Mouse (Mus musculus) hindbrain, embryonic 13.5 days (tissue): ENCODE data around the gene Pfkm. TPM values are rescaled to one million over a fixed set of nuclear protein-coding genes. Genes with fewer than 3 reads are reported as not detected.
A peak's percentile ranks its signal among the peaks of the same experiment; 100 is the strongest.

Experiments used
- ATAC-seq: fragments of 200-750 bp; cut with Nextera tagmentation; 2 replicates; pipeline ENCODE4 v1.8.0; 2017; ENCODE audit warnings: moderate TSS enrichment; ENCODE audit not compliant: low FRiP score
- H3K27ac ChIP-seq: fragments of 300-500 bp; sonication (generic); 2 replicates; pipeline ENCODE4 v1.5.1; 2015; ENCODE audit warnings: inconsistent platforms, mild to moderate bottlenecking, moderate library complexity
- H3K27me3 ChIP-seq: fragments of 300-500 bp; sonication (generic); 2 replicates; pipeline ENCODE4 v1.6.1; 2015; ENCODE audit warnings: mild to moderate bottlenecking, inconsistent platforms
- H3K36me3 ChIP-seq: fragments of 300-500 bp; sonication (generic); 2 replicates; pipeline ENCODE4 v1.6.1; 2015; ENCODE audit warnings: mild to moderate bottlenecking, inconsistent platforms
- H3K4me1 ChIP-seq: fragments of 300-500 bp; sonication (generic); replicated peaks from 2 replicates; pipeline ENCODE4 v1.6.1; 2015; ENCODE audit warnings: inconsistent platforms
- H3K4me2 ChIP-seq: fragments of 300-500 bp; sonication (generic); 2 replicates; pipeline ENCODE4 v1.6.1; 2015; ENCODE audit warnings: inconsistent platforms, mild to moderate bottlenecking, moderate library complexity
- H3K4me3 ChIP-seq: fragments of 300-500 bp; sonication (generic); 2 replicates; pipeline ENCODE4 v1.5.1; 2015; ENCODE audit warnings: mild to moderate bottlenecking, inconsistent platforms
- H3K9ac ChIP-seq: fragments of 300-500 bp; sonication (generic); 2 replicates; pipeline ENCODE4 v1.6.1; 2015; ENCODE audit warnings: mild to moderate bottlenecking, inconsistent platforms
- H3K9me3 ChIP-seq: fragments of 300-500 bp; sonication (generic); 2 replicates; pipeline ENCODE4 v1.6.1; 2016; ENCODE audit warnings: inconsistent platforms
- WGBS: fragments of 180-500 bp; shearing (Covaris S2); methylation state at CpG from one replicate; pipeline ENCODE4 v1.1.7; 2015; 5-methylcytosine and 5-hydroxymethylcytosine counted together
- polyA plus RNA-seq: library from polyadenylated mRNA; unstranded; fragments of >200 nt; fragmentation: Nextera tagmentation; extraction: Ambion mirVana; gene quantifications from 2 replicates; pipeline ENCODE4 v1.2.1, GENCODE M21; 2015

Pfkm gene
- polyA plus RNA-seq, 1 experiment from 2014 or later, result 70.2 TPM

- ATAC-seq, result no peak
- no peak overlapping the region for H3K27ac ChIP-seq
- H3K4me3 ChIP-seq, result no peak overlapping the region
- peaks cover 98% of the 10 kb centered on the region for H3K36me3 ChIP-seq
- H3K9ac ChIP-seq, result no peak overlapping the region
- H3K9me3 ChIP-seq, result no peaks in the 10 kb centered on the region
- H3K4me2 ChIP-seq, result no peak overlapping the region
- no peaks in the 10 kb centered on the region for H3K4me1 ChIP-seq
- H3K27me3 ChIP-seq, result no peaks in the 10 kb centered on the region
- WGBS, result 94% methylated on average over 7 of the region's 7 CpGs
Observed at GRCm38 (mm10) chr15:98131451-98131850, 39.1 kb downstream of the Pfkm start.

DNA sequence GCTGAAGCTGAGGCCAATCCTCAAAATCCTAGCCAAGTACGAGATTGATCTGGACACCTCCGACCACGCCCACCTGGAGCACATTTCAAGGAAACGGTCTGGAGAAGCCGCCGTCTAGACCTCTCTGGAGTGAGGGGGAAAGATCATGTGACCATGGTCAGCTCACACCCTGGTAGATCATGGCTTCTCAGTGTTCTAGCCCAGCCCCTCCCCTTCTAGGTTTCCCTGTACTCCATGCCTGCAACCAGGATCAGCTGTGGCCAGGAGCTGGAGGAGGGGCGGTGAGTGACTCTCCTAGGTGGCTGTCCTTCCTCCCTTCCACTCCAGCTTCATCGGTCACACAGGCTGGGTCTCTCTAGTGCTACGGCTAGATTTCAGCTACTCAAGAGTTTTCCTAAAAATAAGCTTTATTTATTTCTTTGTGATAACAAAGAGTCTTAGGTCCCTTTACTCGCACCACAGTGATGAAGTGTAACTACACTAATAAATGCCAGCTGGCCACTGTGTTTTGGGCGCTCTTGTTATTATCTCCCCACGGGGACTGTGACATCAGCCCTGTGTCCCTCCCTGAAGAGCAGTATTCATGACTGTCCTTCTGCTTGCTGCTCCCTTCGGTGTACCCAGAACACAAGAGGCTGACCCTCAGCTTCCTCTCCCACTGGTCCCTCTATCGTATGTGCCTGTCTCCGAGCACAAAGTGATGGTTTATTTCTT lies 39.7 kb downstream of the Pfkm start:
- no peak for ATAC-seq
- WGBS, result 89% methylated on average over 15 of the region's 15 CpGs

DNA sequence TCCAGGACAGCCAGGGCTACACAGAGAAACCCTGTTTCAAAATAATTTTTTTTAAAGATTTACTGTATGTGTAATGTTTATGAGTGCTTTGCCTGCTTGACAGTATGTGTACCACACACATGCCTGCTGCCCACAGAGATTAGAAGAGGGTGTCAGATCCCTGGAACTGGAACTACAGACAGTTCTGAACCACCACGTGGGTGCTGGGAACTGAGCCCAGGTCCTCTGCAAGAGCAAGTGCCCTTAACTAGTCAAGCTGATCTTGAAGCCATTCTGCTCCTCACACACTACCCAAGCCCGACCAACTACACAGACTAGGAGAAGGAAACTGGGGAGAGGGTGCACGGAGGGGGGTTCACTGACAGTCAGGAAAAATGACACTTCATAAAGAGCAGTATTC lies 41.1 kb downstream of the Pfkm start:
- H3K4me1 ChIP-seq, result no peaks in the 10 kb centered on the region
- 91% methylated on average over 3 of the region's 3 CpGs for WGBS
- ATAC-seq, result no peak
- H3K4me3 ChIP-seq, result no peak overlapping the region
- no peak overlapping the region for H3K9ac ChIP-seq
- H3K27me3 ChIP-seq, result no peaks in the 10 kb centered on the region
- H3K27ac ChIP-seq, result no peak overlapping the region
- H3K36me3 ChIP-seq, result peaks cover 97% of the 10 kb centered on the region
- no peak overlapping the region for H3K4me2 ChIP-seq
- no peaks in the 10 kb centered on the region for H3K9me3 ChIP-seq

More for the DNA sequence above, 39.7 kb downstream of the Pfkm start:
- no peak overlapping the region for H3K4me2 ChIP-seq
- H3K4me1 ChIP-seq, result no peaks in the 10 kb centered on the region
- H3K36me3 ChIP-seq, result peaks cover 98% of the 10 kb centered on the region
- H3K27me3 ChIP-seq, result no peaks in the 10 kb centered on the region
- H3K9me3 ChIP-seq, result no peaks in the 10 kb centered on the region
- no peak overlapping the region for H3K9ac ChIP-seq
- H3K4me3 ChIP-seq, result no peak overlapping the region
- H3K27ac ChIP-seq, result no peak overlapping the region

DNA sequence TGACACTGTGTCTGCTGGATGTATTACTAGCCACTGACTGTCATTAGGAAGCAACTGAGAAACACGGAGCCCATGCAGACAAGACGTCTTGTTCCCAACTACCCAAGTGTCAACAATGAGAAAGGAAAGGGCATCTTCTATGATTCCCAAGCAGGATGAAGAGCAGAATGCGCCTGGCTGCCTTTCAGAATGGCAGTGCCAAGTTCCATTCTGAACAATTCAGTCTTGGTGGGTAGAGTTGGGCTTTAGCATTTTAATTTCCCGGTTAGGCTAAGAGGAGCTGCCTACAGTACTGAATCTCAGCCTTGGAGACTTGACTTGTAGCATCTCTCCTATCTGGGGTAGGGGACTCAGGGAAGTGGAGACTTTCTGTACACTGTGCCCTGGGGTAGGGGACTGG lies 41.6 kb downstream of the Pfkm start:
- Histone ChIP-seq H3K4me2 (no peak overlapping the region), H3K4me1 (no peaks in the 10 kb centered on the region), H3K27ac (no peak overlapping the region), H3K27me3 (no peaks in the 10 kb centered on the region), H3K36me3 (peaks cover 97% of the 10 kb centered on the region), H3K4me3 (no peak overlapping the region), H3K9me3 (no peaks in the 10 kb centered on the region), H3K9ac (no peak overlapping the region)
- 87% methylated on average over 4 of the region's 4 CpGs for WGBS
- ATAC-seq, result no peak

- no peak overlapping the region for H3K4me3 ChIP-seq
- no peak overlapping the region for H3K4me2 ChIP-seq
- no peak for ATAC-seq
- no peaks in the 10 kb centered on the region for H3K27me3 ChIP-seq
- WGBS, result 51% methylated on average over 3 of the region's 3 CpGs
- H3K27ac ChIP-seq, result no peak overlapping the region
- peaks cover 97% of the 10 kb centered on the region for H3K36me3 ChIP-seq
- H3K9ac ChIP-seq, result no peak overlapping the region
- H3K4me1 ChIP-seq, result no peaks in the 10 kb centered on the region
- H3K9me3 ChIP-seq, result no peaks in the 10 kb centered on the region
Observed at GRCm38 (mm10) chr15:98134666-98135065, 42.3 kb downstream of the Pfkm start.

DNA sequence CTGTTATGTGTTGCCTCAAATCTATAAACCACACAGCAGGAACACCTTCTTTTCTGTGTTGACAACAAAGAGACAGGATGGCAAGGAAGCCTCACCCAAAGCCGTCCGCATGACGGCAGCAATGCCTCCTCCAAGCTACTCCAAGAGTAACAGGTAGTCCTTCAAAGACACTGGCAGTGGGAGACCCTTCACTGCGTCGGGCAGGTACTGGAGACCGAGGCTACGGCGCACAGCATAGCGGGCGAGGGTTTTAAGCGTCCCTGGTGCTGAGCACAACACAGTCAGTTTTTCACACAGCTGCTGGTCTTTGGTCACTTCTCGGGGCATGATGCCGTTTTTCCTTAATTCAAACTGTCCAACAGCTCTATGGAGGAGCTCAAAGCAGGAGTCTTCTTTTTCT lies 43.3 kb downstream of the Pfkm start:
- Histone ChIP-seq H3K36me3 (peaks cover 96% of the 10 kb centered on the region), H3K27ac (no peak overlapping the region), H3K4me2 (no peak overlapping the region), H3K4me3 (no peak overlapping the region), H3K4me1 (no peaks in the 10 kb centered on the region), H3K27me3 (no peaks in the 10 kb centered on the region), H3K9ac (no peak overlapping the region), H3K9me3 (no peaks in the 10 kb centered on the region)
- ATAC-seq, result no peak
- WGBS, result 94% methylated on average over 13 of the region's 13 CpGs

- Histone ChIP-seq H3K27me3 (no peaks in the 10 kb centered on the region), H3K36me3 (peaks cover 94% of the 10 kb centered on the region), H3K27ac (no peak overlapping the region), H3K9ac (no peak overlapping the region), H3K9me3 (no peaks in the 10 kb centered on the region), H3K4me3 (no peak overlapping the region), H3K4me1 (no peaks in the 10 kb centered on the region), H3K4me2 (no peak overlapping the region)
- 94% methylated on average over 9 of the region's 9 CpGs for WGBS
- ATAC-seq, result no peak
Observed at GRCm38 (mm10) chr15:98136871-98137270, 44.5 kb downstream of the Pfkm start.

- no peak overlapping the region for H3K9ac ChIP-seq
- 82% methylated on average over 7 of the region's 7 CpGs for WGBS
- H3K4me3 ChIP-seq, result no peak overlapping the region
- peaks cover 8% of the 10 kb centered on the region for H3K4me1 ChIP-seq
- peaks cover 72% of the 10 kb centered on the region for H3K36me3 ChIP-seq
- no peaks in the 10 kb centered on the region for H3K27me3 ChIP-seq
- no peak overlapping the region for H3K4me2 ChIP-seq
- no peak for ATAC-seq
- H3K27ac ChIP-seq, result no peak overlapping the region
- H3K9me3 ChIP-seq, result no peaks in the 10 kb centered on the region
Observed at GRCm38 (mm10) chr15:98139763-98140162, 47.4 kb downstream of the Pfkm start.

DNA sequence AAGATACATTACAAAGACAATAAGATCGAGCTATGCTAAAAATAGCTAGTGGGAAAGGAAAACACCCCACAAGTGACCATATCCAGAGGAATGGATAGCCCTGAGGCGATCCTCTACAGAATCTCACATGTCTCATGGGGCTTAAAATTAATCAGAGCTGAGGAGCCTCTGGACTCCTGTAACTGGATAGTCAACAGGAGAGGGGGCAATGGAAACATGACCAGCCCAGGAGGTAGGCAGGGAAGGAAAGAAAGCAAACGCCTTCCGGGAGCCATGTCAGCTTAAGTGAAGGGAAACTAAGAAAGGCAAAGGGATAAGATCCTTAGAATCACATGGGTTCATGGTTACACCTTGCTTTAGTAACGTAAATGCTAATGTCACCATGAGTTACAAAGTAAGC lies 48.4 kb downstream of the Pfkm start:
- 93% methylated on average over 5 of the region's 5 CpGs for WGBS
- no peak overlapping the region for H3K4me3 ChIP-seq
- peaks cover 62% of the 10 kb centered on the region for H3K36me3 ChIP-seq
- H3K4me2 ChIP-seq, result no peak overlapping the region
- no peaks in the 10 kb centered on the region for H3K9me3 ChIP-seq
- no peaks in the 10 kb centered on the region for H3K27me3 ChIP-seq
- no peak overlapping the region for H3K27ac ChIP-seq
- no peak for ATAC-seq
- H3K4me1 ChIP-seq, result peaks cover 12% of the 10 kb centered on the region
- H3K9ac ChIP-seq, result no peak overlapping the region

DNA sequence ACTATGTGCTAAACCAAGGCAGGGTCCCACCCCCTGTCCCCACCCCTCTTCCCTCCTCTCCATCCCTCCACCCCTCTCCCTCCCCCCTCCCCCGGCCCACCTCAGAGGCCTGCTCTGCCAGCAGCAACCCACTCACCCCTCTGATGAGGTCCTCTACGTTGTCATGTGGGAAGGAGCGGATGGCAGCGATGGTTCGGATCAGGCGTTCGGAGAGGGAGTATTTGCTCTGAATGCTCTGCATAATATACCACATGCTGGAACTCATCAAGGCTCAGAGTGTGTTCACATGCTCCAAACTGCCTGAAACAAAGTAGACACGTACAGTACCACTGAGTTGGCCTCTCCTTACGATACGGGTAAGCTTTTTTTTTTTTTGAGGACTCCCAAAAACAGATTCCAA lies 50.1 kb downstream of the Pfkm start:
- WGBS, result 82% methylated on average over 10 of the region's 10 CpGs
- H3K27me3 ChIP-seq, result no peaks in the 10 kb centered on the region
- no peak overlapping the region for H3K27ac ChIP-seq
- H3K4me3 ChIP-seq, result no peak overlapping the region
- H3K36me3 ChIP-seq, result peaks cover 45% of the 10 kb centered on the region
- H3K9ac ChIP-seq, result no peak overlapping the region
- H3K9me3 ChIP-seq, result no peaks in the 10 kb centered on the region
- no peak overlapping the region for H3K4me2 ChIP-seq
- peaks cover 16% of the 10 kb centered on the region for H3K4me1 ChIP-seq
- ATAC-seq, result no peak

- peaks cover 23% of the 10 kb centered on the region for H3K36me3 ChIP-seq
- peak overlapping the region; percentile 96 for H3K9ac ChIP-seq
- H3K4me1 ChIP-seq, result peaks cover 16% of the 10 kb centered on the region
- 1% methylated on average over 36 of the region's 36 CpGs for WGBS
- H3K4me3 ChIP-seq, result peak overlapping the region; percentile 99
- no peaks in the 10 kb centered on the region for H3K9me3 ChIP-seq
- no peaks in the 10 kb centered on the region for H3K27me3 ChIP-seq
- H3K4me2 ChIP-seq, result peak overlapping the region; percentile 95
- peak; percentile 29 for ATAC-seq
- H3K27ac ChIP-seq, result peak overlapping the region; percentile 87
Observed at GRCm38 (mm10) chr15:98144861-98145507, 52.6 kb downstream of the Pfkm start.

DNA sequence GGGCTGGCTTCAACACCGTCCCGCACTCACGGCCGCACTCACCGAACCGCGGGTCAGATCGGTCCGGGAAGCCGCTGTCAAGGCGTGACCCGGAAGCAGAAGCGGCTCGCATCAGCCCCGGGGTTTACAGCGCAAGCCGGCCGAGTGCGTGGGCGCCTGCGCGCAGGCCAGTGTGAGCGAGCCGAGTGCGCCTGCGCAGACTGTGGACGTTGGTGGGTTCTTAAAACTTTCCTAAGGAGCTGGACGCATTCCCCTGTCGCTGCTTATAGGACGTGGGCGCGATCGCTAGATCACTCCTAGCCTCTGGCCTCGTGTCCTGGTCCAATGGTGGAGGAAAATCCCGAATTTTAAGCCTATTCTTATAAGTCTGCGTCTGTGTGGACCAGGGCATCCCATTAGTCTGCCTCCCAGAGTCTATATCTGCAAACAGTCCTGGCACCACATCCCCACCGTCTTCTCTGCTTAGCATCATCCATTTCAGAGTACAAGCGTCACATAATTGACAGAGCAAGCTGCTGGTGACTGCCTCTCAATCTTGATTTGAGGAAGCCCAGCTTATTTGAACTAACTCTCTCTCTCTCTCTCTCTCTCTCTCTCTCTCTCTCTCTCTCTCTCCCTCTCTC lies 53.3 kb downstream of the Pfkm start:
- Histone ChIP-seq H3K4me1 (peaks cover 16% of the 10 kb centered on the region), H3K27ac (peak overlapping the region; percentile 87), H3K4me2 (peak overlapping the region; percentile 95), H3K9ac (peak overlapping the region; percentile 96), H3K36me3 (peaks cover 17% of the 10 kb centered on the region), H3K9me3 (no peaks in the 10 kb centered on the region), H3K4me3 (peak overlapping the region; percentile 99), H3K27me3 (no peaks in the 10 kb centered on the region)
- WGBS, result 1% methylated on average over 38 of the region's 38 CpGs
- peak; percentile 97 for ATAC-seq
